Mouse (Mus musculus): ENCODE measurements around the gene Fam126a. TPM values are rescaled to one million over a fixed set of nuclear protein-coding genes. Genes with fewer than 3 reads are reported as not detected.

Gene Fam126a
- polyA plus RNA-seq, 1 experiment = 21.9 TPM

DNA sequence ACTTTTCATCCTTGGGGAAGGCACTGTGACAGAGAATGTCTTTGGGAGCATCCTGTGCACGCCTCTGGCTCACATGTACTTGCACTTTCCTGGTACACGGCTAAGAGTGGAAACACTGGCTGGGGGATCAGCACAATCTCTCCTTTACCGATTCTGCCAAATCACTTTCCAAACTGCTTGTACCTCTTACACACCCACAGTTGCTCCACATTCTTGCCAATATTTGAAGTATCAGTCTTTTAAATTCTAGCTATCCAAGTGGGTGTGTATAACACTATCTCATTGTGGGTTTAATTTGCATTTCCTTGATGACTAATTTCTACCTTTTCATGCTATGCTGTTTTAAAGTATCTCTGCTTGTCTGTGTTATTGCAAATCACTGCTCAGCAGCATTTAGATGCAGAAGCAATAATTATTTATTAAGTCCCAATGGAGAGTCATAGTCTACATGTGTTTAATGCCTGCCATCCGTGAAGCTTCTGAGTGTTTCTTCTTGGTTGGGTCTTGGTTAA is 10.9 kb upstream of the Fam126a start:
- peak in 1 of 2 experiments; percentile 44 for DNase-seq (ENCODE audit: extremely low spot score in 1 of 2, low spot score in 1 of 2)

DNA sequence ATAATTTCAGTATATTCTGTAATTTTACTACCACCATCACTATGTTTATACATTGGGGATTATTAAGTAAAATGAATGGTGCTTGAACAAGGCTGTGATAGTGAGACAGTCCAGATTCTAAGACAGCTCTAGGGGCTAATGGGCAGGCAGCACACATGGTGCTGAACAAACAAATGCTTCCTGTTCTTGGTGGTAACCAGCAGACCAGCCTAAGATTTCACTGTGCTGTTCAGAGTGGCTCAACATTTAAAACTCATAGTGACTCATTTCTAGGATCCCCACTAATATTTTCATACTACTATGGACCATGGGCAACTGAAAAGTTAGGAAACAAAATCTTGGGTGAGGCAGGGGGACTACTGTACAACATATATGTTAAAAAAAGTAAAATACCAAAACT is 10.1 kb upstream of the Fam126a start:
- no peak for DNase-seq (ENCODE audit: extremely low spot score in 1 of 2, low spot score in 1 of 2)

DNA sequence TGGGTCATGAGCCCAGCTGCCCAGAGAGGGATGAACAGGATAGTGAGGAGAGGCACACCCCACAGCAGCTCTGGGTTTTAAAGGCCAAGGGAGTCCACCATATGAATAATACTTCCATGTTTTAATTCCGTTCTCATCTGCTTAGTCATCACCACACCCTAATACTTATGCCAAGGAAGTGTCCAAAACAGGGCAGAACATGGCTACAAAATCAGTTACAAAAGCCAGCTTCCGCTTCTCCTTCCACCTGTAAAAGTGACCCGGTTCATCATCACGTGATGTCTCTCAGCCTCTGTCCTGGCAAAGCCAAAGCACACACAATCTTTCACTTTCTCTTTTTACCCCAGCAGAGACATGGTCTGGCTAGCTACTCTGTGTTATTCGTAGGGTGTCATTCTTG is 8.9 kb upstream of the Fam126a start:
- no peak for DNase-seq (ENCODE audit: extremely low spot score in 1 of 2, low spot score in 1 of 2)

DNA sequence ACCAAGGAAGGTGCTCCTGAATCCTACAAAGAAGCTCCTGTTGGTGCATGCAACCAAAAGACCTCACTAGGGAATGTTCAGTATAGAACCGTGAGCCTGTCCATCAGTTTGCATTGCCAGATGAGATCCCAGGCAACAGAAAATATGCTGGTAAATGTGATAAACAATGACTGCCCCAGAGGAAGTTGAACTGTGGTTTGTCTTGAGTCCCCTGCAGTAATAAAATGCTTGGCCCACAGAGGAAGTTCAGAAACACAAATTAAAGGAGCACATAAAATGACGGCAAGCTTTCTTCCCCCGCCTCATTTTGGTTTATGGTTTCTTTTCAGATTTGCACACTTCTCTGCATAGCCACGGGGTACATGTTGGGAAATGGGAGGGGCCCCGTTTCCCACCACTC is 8.3 kb upstream of the Fam126a start:
- DNase-seq (ENCODE audit: extremely low spot score in 1 of 2, low spot score in 1 of 2) = no peak

DNA sequence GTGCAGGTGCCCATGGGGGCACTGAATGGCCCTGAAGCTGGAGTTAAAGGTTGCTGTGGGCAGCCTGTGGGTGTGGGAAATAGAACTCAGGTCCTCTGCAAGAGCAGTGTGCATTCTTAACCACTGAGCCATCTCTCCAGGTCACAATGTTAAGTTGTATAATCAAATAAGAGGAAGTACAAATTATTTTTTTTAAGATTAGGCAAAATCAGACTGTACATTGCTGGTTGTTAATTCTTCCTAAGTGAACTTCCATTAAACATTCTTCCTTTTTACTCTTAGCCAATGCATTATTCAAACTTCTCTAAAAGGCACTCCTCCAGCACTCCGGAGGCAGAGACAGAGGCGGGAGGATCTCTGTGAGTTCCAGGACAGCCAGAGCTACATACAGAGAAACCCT is 7.7 kb upstream of the Fam126a start:
- DNase-seq (ENCODE audit: extremely low spot score in 1 of 2, low spot score in 1 of 2) = no peak

DNA sequence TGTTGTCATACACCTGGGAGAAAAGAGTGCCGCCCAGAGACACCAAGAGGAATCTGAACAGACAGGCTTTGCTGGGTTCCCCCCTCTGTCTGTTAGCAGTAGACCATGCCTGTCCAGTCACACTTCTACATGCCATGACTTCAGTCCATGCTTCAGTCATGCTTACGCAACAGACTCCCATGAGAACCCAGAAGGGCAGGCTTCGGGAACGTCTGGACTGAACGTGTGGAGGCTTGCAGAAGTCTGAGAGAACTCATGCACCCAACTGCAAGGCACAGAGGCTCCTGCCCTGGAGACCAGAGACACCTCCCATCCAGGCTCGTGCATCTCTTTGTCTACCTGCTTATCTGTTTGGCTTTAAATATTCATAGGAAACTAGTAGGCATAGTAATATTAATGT is 6.2 kb upstream of the Fam126a start:
- DNase-seq (ENCODE audit: extremely low spot score in 1 of 2, low spot score in 1 of 2) = no peak

DNA sequence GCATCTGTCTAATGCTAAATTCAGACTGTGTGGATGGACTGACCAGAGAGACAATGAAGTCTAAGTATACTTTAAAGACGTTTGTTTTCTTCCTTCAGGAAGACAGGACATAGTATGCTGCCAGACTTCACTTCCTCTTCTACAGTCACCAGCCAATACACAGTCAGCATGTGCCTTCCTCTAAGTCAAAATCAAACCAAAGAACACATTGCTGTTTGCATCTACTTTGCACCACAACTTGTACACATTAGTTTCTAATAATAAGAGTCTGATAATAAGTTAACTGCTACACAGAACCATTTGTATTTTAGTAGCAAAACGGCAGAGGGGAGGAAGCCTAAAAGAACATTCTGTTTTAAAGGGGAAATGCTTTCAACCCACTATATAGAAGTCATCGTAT is 4.5 kb upstream of the Fam126a start:
- DNase-seq (ENCODE audit: extremely low spot score in 1 of 2, low spot score in 1 of 2) = no peak

DNA sequence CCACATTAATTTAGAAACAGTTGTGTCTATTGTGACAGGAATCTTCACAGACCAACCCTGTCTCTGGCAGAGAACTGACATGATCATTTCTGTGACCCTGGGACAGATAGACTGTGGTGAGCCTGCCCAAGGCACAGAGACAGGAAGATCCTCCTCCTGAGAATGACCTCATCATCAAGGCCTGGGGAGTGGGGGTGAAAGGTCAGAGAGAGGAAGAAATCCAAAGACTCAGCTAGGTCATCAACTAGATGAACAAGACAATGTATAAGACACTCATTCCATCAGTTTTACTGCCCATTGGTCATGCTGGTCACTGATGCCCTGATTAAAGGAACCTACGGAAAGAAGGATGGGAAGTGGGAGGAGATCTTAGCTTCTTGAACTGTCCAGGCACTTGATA is 3.6 kb upstream of the Fam126a start:
- DNase-seq (ENCODE audit: extremely low spot score in 1 of 2, low spot score in 1 of 2) = no peak

DNA sequence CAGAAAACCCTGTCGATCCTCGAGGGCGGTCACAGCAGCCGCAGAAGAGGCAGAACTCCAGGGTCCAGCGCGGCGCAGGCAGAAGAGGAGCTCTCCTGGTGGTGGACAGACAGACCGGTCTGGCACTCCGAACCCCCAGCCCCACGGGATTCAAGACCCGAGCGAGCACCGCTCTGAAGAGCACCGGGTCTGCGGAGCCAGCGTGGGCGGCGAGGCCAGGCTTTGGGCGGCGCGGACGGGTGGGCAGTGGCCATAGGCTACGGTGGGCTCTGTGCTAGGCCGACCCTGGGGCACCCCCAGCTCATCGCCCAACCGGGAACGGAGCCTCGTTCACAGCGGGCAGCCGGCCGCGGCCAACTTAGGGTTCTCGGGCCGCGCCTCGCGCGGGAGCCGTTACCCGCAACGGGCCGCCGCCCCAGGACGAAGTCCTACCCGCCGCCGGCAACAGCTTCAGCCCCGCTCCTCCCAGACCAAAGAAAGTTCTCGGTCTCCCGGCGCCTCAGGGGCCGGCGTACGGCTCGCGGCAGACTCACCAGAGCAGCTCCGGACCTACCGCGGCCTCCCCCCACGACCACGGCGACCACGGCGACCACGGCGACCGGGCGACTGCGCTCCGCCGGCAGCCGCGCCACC is 428 bp downstream of the Fam126a start:
- no peak for DNase-seq (ENCODE audit: extremely low spot score in 1 of 2, low spot score in 1 of 2)

DNA sequence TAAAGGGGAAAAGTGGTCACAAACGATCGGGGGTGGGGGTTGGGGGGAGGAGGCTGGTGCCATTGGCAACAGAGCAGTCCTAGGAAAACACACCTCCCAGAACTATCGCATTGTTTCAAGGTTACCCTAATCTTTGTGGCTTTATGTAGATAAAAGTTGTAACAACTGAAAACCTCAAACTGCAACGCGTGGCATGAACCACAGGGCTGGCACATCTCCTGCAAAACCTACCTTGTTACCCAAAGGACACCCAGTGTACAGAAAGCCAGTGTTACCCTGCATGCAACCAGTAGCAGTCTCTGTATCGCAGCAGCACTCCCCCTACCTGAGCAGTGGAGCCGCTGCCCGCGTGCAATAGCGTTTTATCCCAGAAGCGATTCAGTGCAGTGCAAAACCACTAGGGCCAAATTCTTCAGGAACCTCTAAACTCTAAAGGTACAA is 1.1 kb downstream of the Fam126a start:
- DNase-seq (ENCODE audit: extremely low spot score in 1 of 2, low spot score in 1 of 2) = peak in 1 of 2 experiments; percentile 52

DNA sequence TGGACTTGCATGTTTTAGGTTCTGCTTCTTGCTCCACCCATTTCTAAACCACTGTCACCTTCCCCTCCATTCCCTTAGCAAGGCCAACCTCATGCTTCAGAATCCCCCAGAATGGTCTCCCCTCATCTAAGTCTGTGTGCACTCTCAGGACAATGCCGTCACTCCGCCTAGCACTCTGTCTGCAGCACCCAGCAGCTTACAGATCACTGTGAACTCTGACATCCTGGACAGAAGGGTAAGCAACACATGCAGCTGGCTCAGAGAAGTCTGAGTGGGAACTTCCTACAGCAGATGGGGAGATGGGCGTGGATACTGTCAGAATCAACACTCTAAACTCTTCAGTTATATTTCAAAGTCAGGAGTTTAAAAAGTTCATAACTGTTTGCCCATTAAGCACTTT is 5.5 kb downstream of the Fam126a start:
- no peak for DNase-seq (ENCODE audit: extremely low spot score in 1 of 2, low spot score in 1 of 2)

DNA sequence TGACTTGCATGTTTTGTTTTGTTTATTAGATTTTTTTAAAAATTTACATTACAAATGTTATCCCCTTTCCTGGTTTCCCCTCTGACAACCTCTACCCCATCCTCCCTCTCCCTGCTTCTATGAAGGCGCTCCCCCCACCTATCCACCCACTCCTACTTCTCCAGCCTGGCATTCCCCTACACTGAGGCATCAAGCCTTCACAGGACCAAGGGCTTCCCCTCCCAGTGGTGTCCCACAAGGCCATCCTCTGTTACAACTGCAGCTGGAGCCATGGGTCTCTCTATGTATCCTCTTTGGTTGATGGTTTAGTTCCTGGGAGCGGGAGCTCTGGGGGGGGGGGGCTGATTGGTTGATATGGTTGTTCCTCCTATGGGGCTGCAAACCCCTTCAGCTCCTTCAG is 7.3 kb downstream of the Fam126a start:
- DNase-seq (ENCODE audit: extremely low spot score in 1 of 2, low spot score in 1 of 2) = no peak

DNA sequence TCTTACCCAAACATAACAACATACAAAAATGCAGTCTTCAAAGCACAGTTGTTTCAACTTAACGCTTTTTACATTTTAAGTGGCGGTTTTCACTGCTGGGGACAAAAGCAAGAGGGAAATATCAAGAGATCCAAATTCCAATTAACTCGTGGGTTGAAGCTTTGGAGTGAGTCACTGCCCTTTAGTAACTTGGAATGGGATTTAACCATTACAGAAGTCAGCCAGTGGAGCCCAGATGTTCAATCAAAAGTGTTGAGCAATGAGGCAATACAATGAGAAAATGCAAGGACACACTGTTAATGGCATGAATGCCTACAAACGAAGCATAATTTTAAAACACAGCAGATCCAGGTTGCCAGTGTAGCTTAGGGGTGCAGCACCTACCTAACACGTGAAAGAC is 8.8 kb downstream of the Fam126a start:
- no peak for DNase-seq (ENCODE audit: extremely low spot score in 1 of 2, low spot score in 1 of 2)

DNA sequence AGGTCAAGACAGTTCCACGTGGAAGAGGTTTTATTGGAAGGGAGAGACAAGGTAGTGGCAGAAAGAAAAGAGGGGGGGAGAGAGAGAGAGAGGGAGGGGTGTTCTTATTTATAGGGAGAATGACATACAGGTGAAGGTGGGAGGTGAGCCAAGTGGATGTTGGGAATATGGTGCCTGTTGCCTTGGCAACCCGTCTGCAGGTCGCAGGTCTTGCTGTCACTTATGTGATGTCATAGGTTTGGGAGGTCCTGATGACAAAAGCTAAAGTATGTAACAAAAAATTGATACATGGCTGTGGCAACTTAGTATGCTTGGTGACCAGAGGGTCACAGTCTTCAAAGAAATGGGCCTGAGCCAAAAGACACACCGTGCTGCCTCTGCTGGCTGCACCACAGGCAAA is 10.1 kb downstream of the Fam126a start:
- DNase-seq (ENCODE audit: extremely low spot score in 1 of 2, low spot score in 1 of 2) = no peak

DNA sequence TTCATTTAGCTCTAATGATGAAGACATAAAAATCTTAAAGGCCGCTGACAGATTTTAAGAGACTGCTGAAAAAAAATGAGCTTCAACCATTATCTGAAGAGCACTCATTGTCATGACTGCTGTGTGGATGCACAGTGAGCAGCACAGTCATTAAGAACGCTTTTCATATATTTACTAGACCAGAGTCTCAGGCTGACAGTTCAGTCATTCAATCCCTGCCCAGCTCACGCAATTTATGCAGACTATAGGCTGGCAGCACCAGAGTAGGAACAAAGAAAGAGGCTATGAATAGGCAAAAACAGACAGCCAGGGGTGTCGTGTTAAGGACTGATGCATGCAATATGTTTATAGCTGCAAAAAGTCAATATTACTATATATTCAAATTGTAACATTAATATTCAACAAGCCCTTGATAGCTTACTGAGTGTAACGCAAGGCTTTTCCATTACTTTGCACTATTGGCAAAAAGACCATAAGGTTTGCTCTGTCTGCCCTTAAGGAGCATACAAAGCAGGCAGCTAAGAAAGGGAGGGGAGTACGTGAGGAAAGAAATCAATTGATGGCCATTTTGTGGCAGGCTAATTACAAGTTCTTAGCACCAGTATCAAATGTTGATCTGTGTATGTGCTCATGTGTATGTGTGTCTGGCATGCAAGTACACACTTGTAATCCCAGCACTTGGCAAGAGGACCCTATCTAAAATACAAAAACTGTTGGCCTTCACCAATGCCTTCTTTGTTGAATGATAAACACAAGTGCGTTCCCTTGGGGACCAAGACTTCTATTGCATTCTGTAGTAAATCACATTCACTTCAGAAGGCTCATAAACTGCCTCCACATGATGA is 10.9 kb downstream of the Fam126a start:
- DNase-seq (ENCODE audit: extremely low spot score in 1 of 2, low spot score in 1 of 2) = no peak

DNA sequence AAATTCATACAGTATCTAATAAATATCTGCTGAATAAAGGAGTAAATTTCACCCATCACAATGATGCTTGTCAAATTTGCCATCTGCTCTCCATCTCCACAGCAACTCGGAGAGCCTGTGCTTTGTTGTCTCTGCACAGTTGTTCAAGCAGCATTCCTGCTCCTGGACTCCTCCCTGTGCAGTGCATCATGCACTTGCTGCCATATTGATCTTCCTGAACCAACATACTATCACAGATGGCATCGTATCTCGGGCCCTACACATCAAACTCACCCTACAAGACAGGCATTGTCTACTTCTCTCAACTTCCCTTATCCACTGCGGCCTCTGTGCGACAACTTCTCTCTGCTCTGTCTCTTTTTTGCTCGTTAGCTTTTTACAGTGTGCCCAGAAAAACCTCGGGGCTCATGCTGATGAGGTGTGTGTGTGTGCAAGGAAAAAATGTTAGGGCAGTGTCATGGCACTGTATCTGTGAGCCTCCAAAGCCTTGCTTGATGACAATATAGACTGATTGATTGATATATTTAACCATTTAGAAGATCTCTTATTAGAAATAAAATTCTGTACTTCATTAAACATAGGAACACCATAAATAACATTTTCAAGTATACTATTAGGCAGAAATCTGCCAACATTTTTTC is 11.7 kb downstream of the Fam126a start:
- no peak for DNase-seq (ENCODE audit: extremely low spot score in 1 of 2, low spot score in 1 of 2)

DNA sequence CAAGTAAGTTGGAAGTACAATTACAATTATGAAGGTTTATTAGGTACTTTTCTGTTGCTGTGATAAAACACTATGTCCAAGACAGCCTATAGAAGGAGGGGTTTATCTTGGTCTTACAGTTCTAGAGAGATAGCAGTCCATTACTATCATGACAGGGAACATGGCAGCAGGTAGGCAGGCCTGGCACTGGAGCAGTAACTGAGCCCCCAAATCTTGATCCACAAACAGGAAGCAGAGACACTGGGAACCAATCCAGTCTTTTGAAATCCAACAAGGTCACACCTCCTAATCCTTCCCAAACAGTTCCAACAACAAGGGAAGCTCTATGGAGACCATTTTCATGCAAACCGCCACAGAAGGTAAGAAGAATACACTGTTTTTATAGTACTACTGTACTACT is 13.6 kb downstream of the Fam126a start:
- no peak for DNase-seq (ENCODE audit: extremely low spot score in 1 of 2, low spot score in 1 of 2)

DNA sequence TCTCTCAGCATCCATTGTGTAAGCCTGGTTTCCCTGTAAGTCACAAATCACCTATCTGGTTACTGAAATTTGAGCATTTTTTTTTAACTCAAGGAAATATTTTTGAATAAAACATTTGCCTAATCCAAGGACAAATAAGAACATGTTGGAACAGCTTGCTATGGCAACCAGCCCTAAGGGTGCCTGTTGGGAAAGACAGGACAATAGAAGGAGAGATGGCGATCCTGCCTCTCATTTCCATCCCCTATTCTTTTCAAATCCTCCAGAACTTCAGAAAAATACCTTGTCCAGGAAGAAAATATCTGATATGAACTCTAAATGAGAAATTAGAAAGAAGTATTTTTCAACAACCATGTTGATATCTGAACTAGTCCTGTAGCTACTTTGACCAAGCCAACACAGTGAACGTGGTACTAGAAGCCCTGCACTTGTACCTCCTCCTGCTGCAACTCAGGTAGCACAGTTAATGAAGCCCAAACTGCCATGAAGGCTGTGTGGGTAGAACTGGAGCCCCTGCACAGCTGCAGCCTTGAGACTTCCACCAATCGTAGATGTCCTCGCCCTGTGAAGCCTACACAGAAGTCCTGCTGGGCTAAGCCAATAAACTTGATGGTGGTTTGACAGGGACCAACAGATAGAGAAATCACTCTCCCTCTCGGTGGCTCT is 17.0 kb downstream of the Fam126a start:
- DNase-seq (ENCODE audit: extremely low spot score in 1 of 2, low spot score in 1 of 2) = no peak

DNA sequence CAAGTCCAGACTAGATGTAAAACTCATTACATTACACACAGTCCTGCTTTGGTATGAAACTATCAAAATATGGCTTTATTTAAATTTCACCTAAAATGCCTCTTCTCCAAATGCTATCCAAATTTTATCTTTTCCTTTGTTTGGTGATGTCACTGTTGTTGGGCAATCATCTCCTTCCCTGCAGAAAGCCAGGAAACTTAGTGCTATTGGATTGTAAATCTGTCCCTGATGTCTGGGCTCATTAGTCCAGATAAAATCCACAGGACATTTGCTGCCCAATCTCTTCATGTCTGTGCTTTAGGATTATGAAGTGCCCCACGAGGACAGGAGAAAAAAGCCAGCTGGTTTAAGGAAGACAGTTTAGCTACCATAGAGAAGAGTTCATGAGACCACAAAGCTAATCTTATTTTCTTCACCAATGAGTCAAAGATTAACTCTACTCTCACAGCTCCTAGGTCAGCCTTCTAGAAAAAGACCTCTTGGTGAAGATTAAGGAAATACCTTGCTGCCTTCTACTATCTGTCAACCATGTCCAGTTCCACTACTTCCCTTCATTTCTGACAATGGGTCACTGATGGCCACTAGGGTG is 31.3 kb downstream of the Fam126a start:
- no peak for DNase-seq (ENCODE audit: extremely low spot score in 1 of 2, low spot score in 1 of 2)

DNA sequence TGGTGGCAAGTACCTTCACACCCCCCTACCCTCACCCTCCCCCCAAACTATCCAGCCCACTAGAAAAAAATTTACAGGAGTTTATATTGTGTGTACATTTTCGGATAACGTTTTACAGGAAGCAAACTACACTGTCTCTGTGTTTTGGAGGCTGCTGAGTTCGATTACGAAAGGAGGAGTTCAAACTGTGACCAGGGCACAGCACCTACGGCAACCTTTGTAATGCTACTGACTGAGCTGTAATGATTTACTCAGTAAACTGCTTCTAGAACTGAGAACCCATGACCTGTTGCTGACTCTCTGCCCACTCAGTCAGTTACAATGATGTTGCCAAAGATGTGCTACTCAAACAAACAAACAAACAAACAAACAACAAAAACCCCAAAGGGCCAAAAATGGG is 34.5 kb downstream of the Fam126a start:
- DNase-seq (ENCODE audit: extremely low spot score in 1 of 2, low spot score in 1 of 2) = no peak

DNA sequence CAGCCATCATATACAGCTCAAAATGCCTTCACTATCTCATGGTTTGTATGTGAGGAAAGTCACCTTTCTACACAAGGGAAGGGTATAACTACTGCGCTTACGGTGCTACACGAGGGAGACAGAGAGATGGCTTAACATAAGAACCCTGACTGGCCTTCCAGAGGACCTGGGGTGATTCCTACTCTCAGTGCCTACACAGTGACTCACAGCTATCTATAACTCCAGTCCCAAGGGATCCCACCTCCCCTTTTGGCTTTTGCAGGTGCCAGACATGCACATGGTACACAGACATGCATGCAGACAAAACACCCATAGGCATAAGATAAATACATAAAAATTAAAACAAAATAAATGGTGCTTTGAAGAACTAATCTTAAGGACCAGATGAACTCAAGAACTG is 35.6 kb downstream of the Fam126a start:
- DNase-seq (ENCODE audit: extremely low spot score in 1 of 2, low spot score in 1 of 2) = no peak

Measured in frontal cortex, adult 2 months (tissue).